18 mouse cellular contexts compared by ENCODE assay signal in the genomic region with DNA sequence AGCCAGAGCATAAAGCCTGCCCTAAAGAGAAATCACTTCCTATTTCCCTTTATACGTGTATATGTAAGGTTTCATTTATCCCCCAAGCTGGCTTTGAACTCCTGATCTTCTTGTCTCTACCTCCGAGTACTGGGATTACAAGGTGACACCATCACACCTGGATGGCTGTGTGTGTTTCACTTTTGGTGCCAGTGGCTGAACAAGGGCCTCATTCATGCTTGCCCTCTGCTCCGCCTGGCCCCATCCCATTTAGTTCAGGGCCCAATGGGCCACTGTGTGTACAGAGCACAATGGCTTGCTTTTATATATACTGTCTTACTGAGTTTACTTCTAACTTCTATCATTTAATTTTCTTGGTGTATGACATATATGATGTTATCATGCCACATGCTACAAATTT. TPM values are rescaled to one million over a fixed set of nuclear protein-coding genes. Genes with fewer than 3 reads are reported as not detected.
A peak's percentile ranks its signal among the peaks of the same experiment; 100 is the strongest.
DNase-seq lines count a peak whose midpoint lies in the region; TF ChIP-seq lines count a peak whose summit lies in the region.
"Had no signal": no experiment of that assay in that cellular context is flagged by ENCODE, and none has a peak within 500 bp of the region (broad histone marks: within the 10 kb centered on the region; RNA-seq: fewer than 3 reads in every experiment).

No protein-coding gene starts in this region.

- DNase-seq in heart, adult 11 months = peak; percentile 71
- no peak for DNase-seq in heart, adult 18-20 months
- DNase-seq in layer of hippocampus, adult 2 months (ENCODE audit: low spot score in 2 of 2) = no peak
- DNase-seq in layer of hippocampus, postnatal 36 days = no peak
- peak; percentile 26 for DNase-seq in layer of hippocampus, adult 9-11 months
- no peak for DNase-seq in layer of hippocampus, postnatal 25 days (ENCODE audit: extremely low spot score in 1 of 2, low spot score in 1 of 2)
- DNase-seq in brain, adult 2 months (ENCODE audit: low read depth, low spot score) = peak; percentile 51
- DNase-seq in left cerebral cortex, postnatal 36 days (ENCODE audit: low spot score in 2 of 2) = no peak
- DNase-seq: adrenal gland, adult 2 months; adrenal gland, adult 8-10 months; adrenal gland, postnatal 10 days; adrenal gland, postnatal 14 days; adrenal gland, postnatal 25 days; adrenal gland, postnatal 36 days; B cell, adult 2 months; cerebellum, adult 11 months; cerebellum, adult 11-12 months; cerebellum, adult 18-20 months had no signal

- peak overlapping the region; percentile 6 for H3K27ac ChIP-seq in layer of hippocampus, adult 2 months

- TF ChIP-seq CTCF in layer of hippocampus, adult 2 months (conservative IDR thresholded peaks at IDR 0.05) = no peak

- H3K4me3 ChIP-seq in layer of hippocampus, adult 2 months = no peak overlapping the region

- intact Hi-C loops in left cerebral cortex, postnatal 36 days (cut with DNase I) = no loop called here

RNA-seq across cellular contexts. Expression of gene Gosr1, which starts 11.1 kb away (rescaled TPM):
- total RNA-seq in heart, adult 18-20 months (2021) = 10 to 100 TPM; 26.3 to 28.6 TPM
- total RNA-seq in layer of hippocampus, adult 2 months (2021) = 10 to 100 TPM; 53.4 to 54.7 TPM
- total RNA-seq in layer of hippocampus, postnatal 36 days (2021) = 10 to 100 TPM; 59.6 to 60.3 TPM
- 10 to 100 TPM; 50.1 to 58.1 TPM for total RNA-seq in layer of hippocampus, postnatal 25 days (2021)
- total RNA-seq in left cerebral cortex, postnatal 36 days (2021) = 10 to 100 TPM; 46.7 to 54.8 TPM

Comparison
In these comparisons a context has a peak if more than half of its experiments do, and no peak if none do; other contexts are left out.
1. DNase-seq: peak in heart, adult 11 months (single experiment), layer of hippocampus, adult 9-11 months (single experiment) and brain, adult 2 months (single experiment); none in heart, adult 18-20 months (0 of 2), layer of hippocampus, adult 2 months (0 of 2), layer of hippocampus, postnatal 36 days (0 of 2), layer of hippocampus, postnatal 25 days (0 of 2) and left cerebral cortex, postnatal 36 days (0 of 2).